In the genomic region with DNA sequence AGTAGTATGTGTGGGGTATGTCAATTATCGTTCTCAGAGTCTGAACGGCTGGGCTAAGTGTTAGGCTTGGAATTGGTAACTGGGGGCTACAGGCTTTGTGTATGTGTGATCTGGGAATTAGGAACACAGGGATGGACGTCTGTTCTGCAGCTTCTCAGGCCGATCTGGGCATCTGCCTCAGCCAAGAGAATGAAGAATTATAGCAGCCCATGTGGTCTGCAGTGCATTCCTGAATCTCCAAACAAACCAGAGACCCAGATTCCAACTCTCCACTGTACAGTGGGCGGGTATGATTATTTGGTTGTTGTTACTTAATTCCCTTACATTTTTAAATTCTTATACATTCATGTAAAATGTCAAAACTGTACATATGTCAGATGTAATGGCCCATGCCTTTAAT, we compare ENCODE assay signal across 25 mouse cellular contexts. TPM values are rescaled to one million over a fixed set of nuclear protein-coding genes. Genes with fewer than 3 reads are reported as not detected.
DNase-seq lines count a peak whose midpoint lies in the region; ATAC-seq and TF ChIP-seq lines count a peak whose summit lies in the region.
"Had no signal": no experiment of that assay in that cellular context is flagged by ENCODE, and none has a peak within 500 bp of the region (broad histone marks: within the 10 kb centered on the region; RNA-seq: fewer than 3 reads in every experiment).

No protein-coding gene starts in this region.

- DNase-seq in heart, embryonic 10.5 days (ENCODE audit: low spot score), result no peak
- no peak for DNase-seq in heart, adult 8-10 months (ENCODE audit: low spot score)
- DNase-seq in lung, postnatal 0 days (ENCODE audit: low spot score), result no peak
- DNase-seq in lung, adult 18-20 months, result no peak
- DNase-seq in yolk sac, embryonic 10.5 days (ENCODE audit: low spot score), result peak; percentile 35
- DNase-seq in cerebellum, postnatal 14 days, result no peak
- no peak for DNase-seq in frontal cortex, postnatal 10 days (ENCODE audit: low spot score in 2 of 2)
- DNase-seq: adrenal gland, postnatal 10 days; B cell, adult 2 months; cerebellum, adult 8-10 months; gastrocnemius, adult 2 months; heart, postnatal 4 days; kidney, adult 11 months; kidney, postnatal 36 days; liver, embryonic 13.5 days; thymus, adult 18-20 months; thymus, postnatal 36 days had no signal

- H3K4me2 ChIP-seq in lung, postnatal 0 days (replicated peaks; ENCODE audit: low read depth, low read length), result no peak overlapping the region
- H3K4me2 ChIP-seq in intestine, embryonic 16.5 days (ENCODE audit: low read depth, low read length), result no peak overlapping the region
- H3K4me2 ChIP-seq: forebrain, embryonic 12.5 days; hindbrain, embryonic 14.5 days; kidney, embryonic 15.5 days; limb, embryonic 13.5 days; liver, embryonic 13.5 days; midbrain, embryonic 11.5 days; neural tube, embryonic 15.5 days had no signal

- H3K9ac ChIP-seq in lung, postnatal 0 days (replicated peaks; ENCODE audit: low read depth), result no peak overlapping the region
- H3K9ac ChIP-seq in intestine, embryonic 16.5 days (ENCODE audit: low read depth, low read length), result no peak overlapping the region
- H3K9ac ChIP-seq: forebrain, embryonic 12.5 days; hindbrain, embryonic 14.5 days; kidney, embryonic 15.5 days; limb, embryonic 13.5 days; liver, embryonic 13.5 days; neural tube, embryonic 15.5 days had no signal

- peaks cover 12% of the 10 kb centered on the region for H3K4me1 ChIP-seq in heart, embryonic 10.5 days
- peaks cover 14% of the 10 kb centered on the region; the same call in 1 of the 2 replicates for H3K4me1 ChIP-seq in lung, postnatal 0 days (ENCODE audit: insufficient read depth, low read depth, low read length)
- H3K4me1 ChIP-seq in intestine, embryonic 16.5 days (ENCODE audit: control insufficient read depth, insufficient read depth, low read length), result peaks cover 24% of the 10 kb centered on the region

- H3K27ac ChIP-seq in heart, embryonic 10.5 days, result peak overlapping the region; percentile 2; the same call in 1 of the 2 replicates
- no peak overlapping the region for H3K27ac ChIP-seq in lung, postnatal 0 days (ENCODE audit: low read length)
- H3K27ac ChIP-seq in intestine, embryonic 16.5 days (ENCODE audit: low read length), result peak overlapping the region; percentile 63
- H3K27ac ChIP-seq: forebrain, embryonic 12.5 days; gastrocnemius, adult 2 months; hindbrain, embryonic 14.5 days; kidney, embryonic 15.5 days; limb, embryonic 13.5 days; liver, embryonic 13.5 days; neural tube, embryonic 15.5 days had no signal

- no peak overlapping the region for H3K4me3 ChIP-seq in heart, embryonic 10.5 days
- no peak overlapping the region for H3K4me3 ChIP-seq in lung, postnatal 0 days (ENCODE audit: low read depth, low read length)
- no peak overlapping the region for H3K4me3 ChIP-seq in intestine, embryonic 16.5 days (ENCODE audit: low read length)
- H3K4me3 ChIP-seq: forebrain, embryonic 12.5 days; gastrocnemius, adult 2 months; kidney, embryonic 15.5 days; limb, embryonic 13.5 days; liver, embryonic 13.5 days; neural tube, embryonic 15.5 days had no signal

- H3K27me3 ChIP-seq in heart, embryonic 10.5 days (ENCODE audit: insufficient read depth, poor library complexity, severe bottlenecking), result no peaks in the 10 kb centered on the region
- H3K27me3 ChIP-seq in lung, postnatal 0 days (replicated peaks; ENCODE audit: insufficient read depth, low read length), result no peaks in the 10 kb centered on the region
- H3K27me3 ChIP-seq in intestine, embryonic 16.5 days (replicated peaks; ENCODE audit: control insufficient read depth, insufficient read depth, low read length), result no peaks in the 10 kb centered on the region
- H3K27me3 ChIP-seq: CH12.LX; forebrain, embryonic 12.5 days; kidney, embryonic 15.5 days; limb, embryonic 13.5 days; liver, embryonic 13.5 days; neural tube, embryonic 15.5 days had no signal

- no peak for TF ChIP-seq EP300 in lung, postnatal 0 days (IDR thresholded peaks at IDR 0.05)

- no peaks in the 10 kb centered on the region for H3K36me3 ChIP-seq in heart, embryonic 10.5 days
- no peaks in the 10 kb centered on the region for H3K36me3 ChIP-seq in lung, postnatal 0 days (ENCODE audit: insufficient read depth, low read length)
- H3K36me3 ChIP-seq in intestine, embryonic 16.5 days (ENCODE audit: control insufficient read depth, insufficient read depth, low read length), result no peaks in the 10 kb centered on the region
- H3K36me3 ChIP-seq: forebrain, embryonic 12.5 days; kidney, embryonic 15.5 days; liver, embryonic 13.5 days; neural tube, embryonic 15.5 days had no signal

- ATAC-seq in lung, postnatal 0 days, result 0 out of 2 replicates have a peak, but pooled peaks have one; percentile 2
- ATAC-seq in intestine, embryonic 16.5 days, result no peak

- no peak for TF ChIP-seq CTCF in lung, postnatal 0 days (IDR thresholded peaks at IDR 0.05)

- no peaks in the 10 kb centered on the region for H3K9me3 ChIP-seq in heart, embryonic 10.5 days
- H3K9me3 ChIP-seq in lung, postnatal 0 days (ENCODE audit: low read length), result no peaks in the 10 kb centered on the region
- H3K9me3 ChIP-seq in intestine, embryonic 16.5 days (ENCODE audit: control insufficient read depth, low read length), result no peaks in the 10 kb centered on the region
- H3K9me3 ChIP-seq: forebrain, embryonic 12.5 days; kidney, embryonic 15.5 days; limb, embryonic 13.5 days; liver, embryonic 13.5 days; neural tube, embryonic 15.5 days had no signal

- WGBS in heart, embryonic 10.5 days, result 64% methylated on average over 5 of the region's 5 CpGs
- 39% methylated on average over 5 of the region's 5 CpGs for WGBS in lung, postnatal 0 days
- 48% methylated on average over 5 of the region's 5 CpGs for WGBS in intestine, embryonic 16.5 days

RNA-seq across cellular contexts. Expression of gene Epha4, which starts 43.4 kb away (rescaled TPM):
- 6.1 and 11.5 TPM in 2 replicates for polyA plus RNA-seq in heart, embryonic 10.5 days (2016; fragmentation: Nextera tagmentation; extraction: Ambion mirVana)
- total RNA-seq in heart, adult 8-10 months (2022), result 10 to 100 TPM; 28.3 to 42.7 (median 36.0) TPM
- polyA plus RNA-seq in lung, postnatal 0 days (2015; fragmentation: Nextera tagmentation; extraction: Ambion mirVana), result 9.5 and 9.6 TPM in 2 replicates
- 5.0 and 6.0 TPM in 2 replicates for polyA plus RNA-seq in intestine, embryonic 16.5 days (2015; fragmentation: Nextera tagmentation; extraction: Ambion mirVana)
